Mouse (Mus musculus) thymus, adult 2 months (tissue): Measurements from ENCODE around the gene Nt5e.

ENCODE experiments used
- CTCF ChIP-seq: fragments of 200-500 bp; IDR thresholded peaks from 2 replicates; pipeline ENCODE4 v1.5.1; 2012; ENCODE audit warnings: mild to moderate bottlenecking, control low read depth, low read length, moderate library complexity, borderline replicate concordance; ENCODE audit not compliant: control insufficient read depth, poor library complexity, insufficient read depth; ENCODE audit errors: extremely low read depth
- POLR2A ChIP-seq: fragments of 200-500 bp; IDR thresholded peaks from 2 replicates; pipeline ENCODE4 v1.6.1; 2012; ENCODE audit warnings: mild to moderate bottlenecking, low read length, control low read depth, moderate library complexity; ENCODE audit not compliant: control insufficient read depth, poor library complexity, insufficient read depth; ENCODE audit errors: extremely low read depth

DNA sequence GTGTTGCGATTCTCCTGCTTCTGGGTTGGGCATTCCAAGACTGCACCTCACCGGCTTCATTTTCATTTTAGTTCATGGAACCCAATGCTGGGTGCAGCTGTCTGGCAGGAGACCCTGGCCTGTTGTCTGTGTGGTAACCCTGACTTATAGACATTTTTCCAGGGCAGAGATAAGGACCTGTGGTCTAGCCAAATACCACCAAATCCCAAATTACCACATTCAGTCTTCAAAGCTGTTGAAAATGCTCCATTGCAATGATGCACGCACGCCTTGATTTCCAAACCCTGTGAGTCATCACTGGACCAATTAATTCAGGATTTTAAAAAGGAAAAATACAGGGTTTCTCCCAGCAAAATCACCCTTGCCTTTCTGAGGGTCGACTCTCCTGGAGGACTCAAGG lies 41.5 kb downstream of the Nt5e start:
- TF ChIP-seq CTCF (no peak), POLR2A (no peak)
